Mouse (Mus musculus) adrenal gland, postnatal 25 days (tissue): ENCODE data around the gene Sost. TPM values are rescaled to one million over a fixed set of nuclear protein-coding genes. Genes with fewer than 3 reads are reported as not detected.
A peak's percentile ranks its signal among the peaks of the same experiment; 100 is the strongest.

Source experiments
- DNase-seq: peaks from one replicate; pipeline ENCODE4 v3.0.0; 2021; ENCODE audit warnings: mixed read lengths
- total RNA-seq: library from RNA; stranded (reverse); gene quantifications from 2 replicates; pipeline ENCODE4 v1.2.3, GENCODE M21; 2021

Gene Sost
- total RNA-seq, 1 experiment from 2014 or later, result not detected

DNA sequence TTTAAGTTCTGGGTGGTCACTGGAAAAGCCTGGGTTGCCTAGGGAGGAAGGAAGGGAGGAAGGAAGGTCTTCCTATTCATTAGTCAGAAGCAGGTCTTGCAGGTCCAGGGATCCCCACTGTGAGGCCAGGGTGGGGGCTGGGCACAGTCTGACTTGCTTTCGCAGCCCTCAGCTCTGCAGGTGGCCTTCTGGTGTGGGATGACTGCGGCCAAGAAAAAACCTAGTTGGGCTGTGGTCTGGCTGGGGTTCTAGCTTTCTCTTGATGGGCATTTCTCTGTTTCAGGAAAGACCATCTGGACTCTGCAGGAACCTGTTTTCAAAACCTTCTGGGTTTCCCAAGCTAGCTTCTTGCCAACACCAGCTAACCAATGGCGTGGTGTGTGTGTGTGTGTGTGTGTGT lies 23.8 kb downstream of the Sost start:
- peak; percentile 32 for DNase-seq

DNA sequence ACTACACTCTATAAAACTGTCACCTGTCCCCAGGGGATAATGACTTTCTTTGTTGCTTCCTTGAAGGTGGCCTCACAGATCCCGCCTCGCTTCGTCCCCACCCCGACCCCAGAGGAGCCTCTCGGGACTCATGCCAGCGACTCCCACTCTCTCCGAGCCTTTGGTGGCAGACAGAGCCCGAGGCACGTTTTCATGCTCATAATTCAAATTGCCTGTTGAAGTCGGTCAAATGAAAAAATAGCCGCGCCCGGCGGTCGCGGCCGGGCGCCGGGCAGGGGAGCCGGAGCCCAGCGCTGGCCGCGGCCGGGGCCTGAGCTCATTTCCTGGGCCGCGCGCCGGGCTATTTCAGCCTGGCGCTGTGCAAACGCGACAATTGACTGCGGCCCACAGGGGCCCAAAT lies 29.7 kb downstream of the Sost start:
- DNase-seq, result peak; percentile 47

DNA sequence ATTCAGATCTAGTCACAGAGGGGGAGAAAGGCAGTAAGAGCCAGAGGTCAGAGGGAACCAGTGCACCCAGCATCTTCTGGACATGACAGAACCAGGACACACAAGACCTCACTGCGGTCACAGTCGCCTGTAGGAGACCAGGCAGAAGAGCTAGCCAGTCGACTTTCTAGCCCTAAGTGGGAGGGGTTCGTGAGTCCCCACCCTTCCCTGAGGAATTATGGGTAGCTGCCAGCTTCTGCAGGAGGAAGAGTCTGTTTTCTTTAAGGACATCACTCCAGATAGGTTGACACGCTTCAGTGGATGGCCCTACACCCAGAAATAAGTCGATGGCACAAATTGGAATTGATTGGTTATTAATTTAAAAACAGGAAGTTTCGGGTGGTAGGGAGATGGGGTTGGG lies 30.4 kb downstream of the Sost start:
- DNase-seq, result no peak

DNA sequence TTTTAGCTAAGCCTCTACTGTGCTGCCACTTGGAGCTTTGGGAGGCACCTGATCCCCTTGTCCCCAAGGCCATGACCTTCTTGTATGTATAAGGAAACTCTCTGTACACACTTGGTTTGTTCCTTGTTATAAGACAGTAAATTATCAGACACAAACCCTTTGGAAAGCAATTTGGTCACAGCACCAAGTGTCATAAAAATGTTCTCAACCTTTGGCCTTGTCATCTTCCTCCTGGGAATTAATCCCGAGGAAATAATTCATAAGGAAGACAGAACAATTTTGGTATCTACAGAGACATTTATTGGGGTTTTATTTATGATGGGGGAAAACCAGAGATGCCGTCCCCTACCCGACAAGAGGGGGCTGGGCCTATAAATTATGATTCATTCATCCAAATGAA lies 31.1 kb downstream of the Sost start:
- DNase-seq, result no peak

DNA sequence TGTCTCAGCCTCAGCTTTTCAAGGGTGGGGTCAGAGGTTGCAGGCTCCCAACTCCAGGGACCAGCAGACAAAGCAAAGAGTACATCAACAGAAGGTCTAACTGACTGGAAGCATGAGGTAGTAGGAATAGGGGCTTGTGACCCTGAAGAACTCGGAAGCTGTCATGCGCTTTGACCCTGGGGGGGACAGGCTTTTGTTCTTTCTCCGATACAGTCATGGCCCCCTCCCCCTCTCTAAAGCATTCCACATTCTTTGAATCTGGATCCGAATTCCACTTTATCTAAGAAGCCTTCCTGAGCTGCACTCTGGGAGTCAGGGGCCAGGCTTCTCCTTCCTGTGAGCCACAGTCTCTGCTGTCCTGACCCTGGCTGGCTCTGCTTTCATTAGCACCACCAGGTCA lies 34.8 kb downstream of the Sost start:
- no peak for DNase-seq

DNA sequence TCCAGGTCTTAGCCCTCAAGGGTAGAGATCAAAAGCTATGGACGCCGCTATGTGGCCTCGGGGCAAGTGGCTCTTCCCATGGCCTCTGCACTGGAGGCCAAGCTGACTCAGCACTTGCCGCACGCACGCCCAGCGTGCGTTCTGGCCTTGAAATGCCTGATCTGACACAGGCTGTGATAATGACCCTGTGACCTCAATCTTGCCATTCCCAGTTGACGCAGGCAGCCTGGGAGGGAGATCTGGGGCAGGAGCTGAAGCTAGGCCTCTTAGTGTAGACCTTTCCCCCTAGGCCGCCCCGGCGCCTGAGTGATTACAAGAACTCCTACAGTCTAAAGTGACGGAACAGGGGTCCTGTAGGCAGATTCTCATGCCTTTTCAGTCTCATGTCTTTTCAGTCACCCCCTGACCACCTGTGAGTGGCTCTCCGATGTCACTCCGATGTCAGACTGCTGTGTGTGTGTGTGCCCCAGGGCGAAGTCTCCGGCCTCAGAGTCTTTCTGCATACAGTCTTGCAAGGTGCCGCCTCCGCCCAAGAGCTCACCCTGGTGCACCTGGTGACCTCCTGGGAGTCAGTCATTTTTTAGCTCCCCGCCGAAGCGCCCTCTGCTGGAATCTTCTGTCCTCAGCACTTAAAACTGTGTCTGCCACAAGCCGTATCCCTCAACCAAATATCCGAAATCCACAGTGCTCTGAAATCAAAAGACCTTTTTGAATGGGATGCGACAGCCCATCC lies 38.6 kb downstream of the Sost start:
- DNase-seq, result peak; percentile 77

DNA sequence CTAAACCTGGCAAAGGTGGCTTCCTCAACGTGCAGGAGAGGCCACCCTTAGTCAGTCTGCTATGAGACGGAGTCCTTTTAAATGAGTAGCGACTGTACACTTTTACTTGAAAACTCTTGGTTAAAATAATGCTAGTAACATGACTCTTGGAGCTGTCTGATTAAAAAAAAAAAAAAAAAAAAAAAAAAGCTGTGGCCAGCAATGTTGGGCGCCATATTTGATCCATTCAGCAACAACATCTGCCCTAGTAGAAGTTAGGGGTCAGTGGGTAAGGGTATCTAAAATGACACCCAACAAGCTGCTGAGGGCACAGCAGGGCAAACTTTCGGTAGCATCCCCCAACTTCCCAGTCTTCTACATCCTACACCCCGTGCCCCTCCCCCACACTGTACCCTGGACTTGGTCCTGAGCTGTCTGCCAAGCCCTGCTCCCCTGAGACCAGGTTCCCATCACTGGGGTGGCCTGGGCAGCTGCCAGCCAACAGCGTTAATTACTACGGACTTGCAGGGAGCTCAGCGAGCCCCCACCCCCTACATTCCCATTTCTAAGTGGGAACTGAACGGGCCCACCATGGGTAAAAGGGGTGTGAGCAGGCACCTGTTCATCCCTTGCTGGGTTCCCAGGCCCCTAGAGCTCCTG lies 39.7 kb downstream of the Sost start:
- peak; percentile 39 for DNase-seq

DNA sequence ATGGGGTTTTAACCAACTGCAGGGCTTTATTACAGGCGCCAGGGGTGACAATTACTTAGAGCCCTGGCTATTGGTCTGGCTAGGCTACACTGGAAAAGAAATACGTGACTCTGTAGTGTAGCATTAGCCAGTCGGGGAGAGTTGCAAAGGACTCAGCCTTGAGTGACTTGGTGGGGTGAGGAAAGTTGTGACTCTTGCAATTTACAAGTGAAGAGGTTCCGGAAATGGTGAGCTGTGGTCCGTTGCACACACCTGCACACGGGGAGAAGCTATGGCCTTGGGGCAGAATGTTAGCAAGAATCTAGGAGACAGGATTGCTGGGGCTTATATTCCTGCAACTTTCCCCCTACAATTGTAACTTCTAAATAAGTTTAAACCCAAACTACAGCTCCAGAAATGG lies 41.2 kb downstream of the Sost start:
- no peak for DNase-seq

DNA sequence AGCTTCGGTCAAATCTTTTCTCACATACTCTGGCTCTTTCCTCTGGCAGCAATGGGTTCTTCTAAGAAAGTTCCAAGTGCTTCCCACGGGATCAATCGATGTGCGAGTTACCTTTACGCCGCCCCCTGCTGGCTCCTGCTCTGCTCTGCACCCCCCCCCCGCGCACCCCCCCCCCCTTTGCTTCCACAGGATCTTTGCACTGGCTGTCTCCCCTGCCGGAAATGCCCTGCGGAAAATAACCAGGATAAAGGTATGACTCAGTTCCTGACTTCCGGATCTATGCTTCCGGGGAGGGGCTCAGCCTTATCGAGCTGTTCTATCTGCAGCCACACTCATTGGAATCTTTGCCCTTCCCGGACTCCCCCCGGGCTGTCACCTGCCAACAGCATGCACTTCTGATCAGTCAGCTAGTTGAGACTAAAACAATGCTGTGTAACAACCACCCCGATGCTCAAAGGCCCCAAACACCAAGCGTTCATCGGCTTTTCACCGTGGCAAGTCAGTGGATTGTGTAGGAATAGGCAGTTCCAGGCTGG lies 42.3 kb downstream of the Sost start:
- no peak for DNase-seq

DNA sequence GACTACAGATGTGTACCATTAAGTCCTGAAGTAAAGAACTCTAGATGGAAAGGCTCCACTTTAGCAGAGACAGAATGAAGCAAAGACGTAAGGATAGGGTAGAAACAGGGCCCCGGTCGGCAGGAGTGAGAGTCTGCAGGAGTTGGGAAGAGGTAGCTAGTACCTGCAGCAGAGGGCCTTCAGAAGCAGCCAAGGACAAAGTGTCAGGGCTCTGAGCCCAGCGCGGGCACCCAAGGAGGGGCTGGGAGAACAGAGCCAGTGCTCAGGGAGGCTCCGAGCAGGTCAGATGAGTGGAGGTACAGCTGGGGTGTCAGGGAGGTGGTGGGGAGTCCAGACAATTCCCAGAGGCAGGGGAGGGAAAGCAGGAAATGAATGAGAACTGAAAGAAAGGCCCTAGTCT lies 42.8 kb downstream of the Sost start:
- no peak for DNase-seq

DNA sequence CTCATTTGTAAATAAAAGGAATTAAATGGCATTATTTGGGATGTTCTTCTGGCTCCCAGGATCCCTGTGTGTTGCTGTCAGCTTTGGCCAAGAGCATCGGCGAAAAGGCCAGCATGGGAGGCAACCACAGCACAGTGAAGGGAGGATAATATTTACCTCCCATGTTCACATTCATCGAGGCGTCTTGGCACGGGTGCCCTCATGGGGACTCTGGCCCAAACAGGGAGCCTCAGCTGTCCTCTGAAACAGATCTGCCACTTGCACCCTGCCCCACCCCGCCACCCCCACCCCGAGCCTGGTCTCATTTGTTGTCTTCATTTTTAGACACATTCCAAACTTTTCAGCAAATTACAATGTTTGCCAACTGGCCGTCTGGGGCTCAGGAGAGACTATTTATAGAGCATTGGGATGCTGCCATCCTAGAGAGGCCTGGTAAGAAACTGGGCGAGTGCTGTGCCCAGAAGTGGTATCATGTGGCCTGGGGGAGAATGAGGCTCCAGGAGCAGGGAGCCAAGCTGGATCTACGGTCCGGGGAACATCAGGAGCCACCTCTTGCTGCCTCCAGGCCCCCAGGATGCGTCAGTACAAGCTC lies 45.4 kb downstream of the Sost start:
- DNase-seq, result no peak

DNA sequence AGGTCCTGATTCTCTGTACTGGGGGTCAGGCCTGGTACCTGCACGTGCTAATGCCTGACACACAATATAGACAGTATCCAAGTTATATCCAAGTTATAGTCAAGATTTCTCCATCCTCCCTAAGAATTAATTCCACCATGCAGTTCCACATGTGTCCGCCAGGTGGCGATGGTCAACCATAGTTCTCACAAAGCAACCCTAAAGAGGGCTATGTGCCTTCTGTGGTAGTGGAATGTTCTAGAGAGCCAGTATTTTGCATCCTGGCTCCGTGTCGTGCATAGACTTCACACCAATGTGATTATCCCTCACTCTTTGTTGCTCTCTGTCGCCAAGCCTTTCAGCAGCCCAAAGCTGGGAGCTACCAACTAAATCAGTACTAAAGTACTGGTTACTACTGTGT lies 47.2 kb downstream of the Sost start:
- peak; percentile 82 for DNase-seq

DNA sequence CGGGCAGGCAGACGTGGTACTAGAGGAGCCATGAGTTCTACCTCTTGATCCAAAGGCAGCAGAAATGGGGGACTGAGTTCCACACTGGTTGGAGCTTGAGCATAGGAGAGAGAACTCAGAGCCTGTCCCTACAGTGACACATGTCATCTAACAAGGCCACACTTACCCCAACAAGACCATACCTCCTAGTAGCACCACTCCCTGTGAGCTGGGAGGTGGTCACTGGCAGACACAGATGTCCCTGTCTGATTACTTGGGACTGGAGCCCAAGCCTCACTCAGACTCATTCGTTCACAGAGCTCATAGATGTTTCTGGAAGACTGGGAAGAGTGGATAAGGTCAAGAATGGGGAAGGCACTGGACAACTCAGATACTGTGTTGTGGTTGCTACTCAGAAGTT lies 48.2 kb downstream of the Sost start:
- no peak for DNase-seq

DNA sequence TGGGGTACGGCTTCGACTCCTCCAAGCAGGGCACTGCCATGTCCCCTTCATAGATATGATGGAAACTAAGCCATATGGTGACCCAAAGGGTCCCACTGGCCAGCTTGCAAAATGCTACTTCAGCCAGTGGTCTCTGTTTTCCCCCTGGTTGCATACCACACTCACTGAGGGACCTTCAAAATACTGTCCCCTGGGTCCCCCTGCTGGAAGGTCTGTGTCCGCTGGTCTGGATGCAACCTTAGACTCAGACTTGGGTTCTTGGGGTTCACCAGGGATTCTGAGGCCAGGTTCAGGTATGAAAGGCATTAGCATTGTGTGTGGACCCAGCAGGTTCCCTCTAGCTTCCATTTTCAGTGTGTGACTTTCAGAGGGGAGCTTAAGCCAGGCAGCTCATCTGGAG lies 50.0 kb downstream of the Sost start:
- no peak for DNase-seq

DNA sequence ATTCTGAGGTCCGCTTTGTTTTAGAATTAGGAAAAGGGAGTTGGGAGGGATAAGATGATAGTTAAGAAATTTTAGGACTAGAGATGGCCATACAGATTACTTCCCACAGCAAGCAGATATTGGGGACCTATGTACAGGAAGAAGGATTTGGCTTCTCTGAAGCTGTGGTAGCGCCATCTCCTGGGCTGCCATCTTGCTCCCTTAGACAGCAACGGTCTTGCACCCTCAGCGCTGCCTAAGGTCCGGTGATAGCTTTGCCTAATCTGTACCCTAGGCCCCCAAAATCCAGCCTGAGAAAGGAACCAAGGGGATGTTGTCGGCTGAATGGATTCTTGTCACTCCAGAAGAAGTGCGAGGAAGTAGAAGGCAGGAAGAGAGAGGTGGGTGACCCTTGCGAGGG lies 53.2 kb downstream of the Sost start:
- DNase-seq, result no peak

Other genes starting within 250 kb of the Sost start
- 28.0 TPM in 2 replicates for gene Dhx8, start 234.1 kb downstream of the Sost start, total RNA-seq
- 1.4 and 1.9 TPM in 2 replicates for gene Etv4, start 181.6 kb downstream of the Sost start, total RNA-seq
- gene Meox1, start 72.6 kb downstream of the Sost start, total RNA-seq, result 4.5 and 5.0 TPM in 2 replicates
- gene Cfap97d1, start 17.3 kb upstream of the Sost start, total RNA-seq, result not detected in 2 replicates
- gene Dusp3, start 20.0 kb upstream of the Sost start, total RNA-seq, result 77.9 and 78.9 TPM in 2 replicates
- gene Mpp3, start 61.4 kb upstream of the Sost start, total RNA-seq, result 10.4 and 12.6 TPM in 2 replicates
- gene Cd300lg, start 74.5 kb upstream of the Sost start, total RNA-seq, result 36.8 and 46.2 TPM in 2 replicates
- gene Mpp2, start 121.5 kb upstream of the Sost start, total RNA-seq, result 8.7 and 11.8 TPM in 2 replicates
- gene Ppy, start 134.3 kb upstream of the Sost start, total RNA-seq, result not detected in 2 replicates
- gene Pyy, start 140.8 kb upstream of the Sost start, total RNA-seq, result not detected in 2 replicates
- gene Nags, start 178.5 kb upstream of the Sost start, total RNA-seq, result 0.27 and 1.3 TPM in 2 replicates
- gene Tmem101, start 189.4 kb upstream of the Sost start, total RNA-seq, result 14.2 and 22.1 TPM in 2 replicates
- 72.6 and 92.6 TPM in 2 replicates for gene Lsm12, start 218.3 kb upstream of the Sost start, total RNA-seq
- 132 and 143 TPM in 2 replicates for gene G6pc3, start 222.6 kb upstream of the Sost start, total RNA-seq